Mouse (Mus musculus): ENCODE data around the gene Cd200r1.

GRCm38 (mm10) chr16:44722666-44723065 lies 42.9 kb upstream of the Cd200r1 start:
- TF ChIP-seq CTCF (IDR thresholded peaks at IDR 0.05; ENCODE audit: low read depth, low read length) (no peak), POLR2A (IDR thresholded peaks at IDR 0.05; ENCODE audit: insufficient read depth, low read length) (no peak), EP300 (IDR thresholded peaks at IDR 0.05; ENCODE audit: insufficient read depth, low read depth, low read length) (no peak)
